Mouse (Mus musculus): ENCODE measurements around the gene Iqschfp. TPM values are rescaled to one million over a fixed set of nuclear protein-coding genes. Genes with fewer than 3 reads are reported as not detected.

Gene Iqschfp
- polyA plus RNA-seq, 1 experiment from 2014 or later = 0.10 TPM

DNA sequence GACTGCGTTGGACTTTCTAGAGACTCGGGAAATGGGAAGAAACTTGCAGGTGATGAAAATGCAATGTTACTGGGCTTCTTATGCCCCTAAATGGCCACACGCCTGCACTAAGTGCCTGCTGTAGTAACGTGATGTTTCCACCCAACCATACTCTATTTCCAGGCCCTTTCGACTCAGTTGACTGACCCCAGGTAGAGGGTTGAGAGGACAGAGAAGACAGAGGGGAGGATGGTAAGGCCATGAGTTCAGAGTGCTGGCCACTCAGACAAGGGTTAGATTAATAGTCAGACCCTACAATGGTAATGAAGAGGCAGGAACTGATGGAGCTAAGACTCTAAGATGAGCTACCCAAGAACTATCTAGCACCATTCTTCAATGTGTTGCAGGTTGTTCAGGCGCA is 768.0 kb downstream of the Iqschfp start:
- Histone ChIP-seq H3K27me3 (ENCODE audit: control insufficient read depth, insufficient read depth, low read length) (no peaks in the 10 kb centered on the region), H3K4me2 (ENCODE audit: low read depth, low read length) (no peak overlapping the region), H3K9ac (ENCODE audit: low read length) (no peak overlapping the region), H3K4me1 (ENCODE audit: control insufficient read depth, insufficient read depth, low read length) (no peaks in the 10 kb centered on the region), H3K9me3 (replicated peaks; ENCODE audit: control insufficient read depth, low read length) (no peaks in the 10 kb centered on the region), H3K36me3 (ENCODE audit: control insufficient read depth, insufficient read depth, low read length) (no peaks in the 10 kb centered on the region), H3K27ac (ENCODE audit: low read length) (no peak overlapping the region), H3K4me3 (replicated peaks; ENCODE audit: low read length) (no peak overlapping the region)
- no peak for ATAC-seq (ENCODE audit: insufficient read depth, low FRiP score)
- 88% methylated on average over 6 of the region's 6 CpGs for WGBS

DNA sequence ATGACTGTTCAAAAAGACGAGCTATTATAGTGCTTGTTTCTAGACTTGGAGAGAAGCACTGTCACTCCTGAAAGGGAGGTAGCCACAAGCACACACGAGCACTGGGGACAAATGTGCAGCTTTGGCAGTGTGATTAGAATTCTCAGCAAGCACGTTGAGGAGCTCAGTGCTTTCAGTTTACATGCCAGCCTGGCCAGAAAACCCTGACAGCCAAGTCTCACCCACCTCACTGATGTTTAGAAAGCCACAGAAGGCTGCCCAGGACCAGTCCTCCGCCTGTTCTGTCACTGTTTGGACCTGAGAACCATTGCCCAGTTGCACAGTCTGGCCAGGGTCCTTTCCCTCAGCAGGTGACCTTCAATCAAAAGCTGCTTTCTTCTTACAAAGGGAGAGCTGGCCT is 768.5 kb downstream of the Iqschfp start:
- H3K4me3 ChIP-seq (replicated peaks; ENCODE audit: low read length) = no peak overlapping the region
- no peaks in the 10 kb centered on the region for H3K9me3 ChIP-seq (replicated peaks; ENCODE audit: control insufficient read depth, low read length)
- H3K4me2 ChIP-seq (ENCODE audit: low read depth, low read length) = no peak overlapping the region
- no peaks in the 10 kb centered on the region for H3K36me3 ChIP-seq (ENCODE audit: control insufficient read depth, insufficient read depth, low read length)
- H3K4me1 ChIP-seq (ENCODE audit: control insufficient read depth, insufficient read depth, low read length) = no peaks in the 10 kb centered on the region
- H3K9ac ChIP-seq (ENCODE audit: low read length) = no peak overlapping the region
- WGBS = 54% methylated on average over 4 of the region's 4 CpGs
- no peak for ATAC-seq (ENCODE audit: insufficient read depth, low FRiP score)
- no peaks in the 10 kb centered on the region for H3K27me3 ChIP-seq (ENCODE audit: control insufficient read depth, insufficient read depth, low read length)
- no peak overlapping the region for H3K27ac ChIP-seq (ENCODE audit: low read length)

DNA sequence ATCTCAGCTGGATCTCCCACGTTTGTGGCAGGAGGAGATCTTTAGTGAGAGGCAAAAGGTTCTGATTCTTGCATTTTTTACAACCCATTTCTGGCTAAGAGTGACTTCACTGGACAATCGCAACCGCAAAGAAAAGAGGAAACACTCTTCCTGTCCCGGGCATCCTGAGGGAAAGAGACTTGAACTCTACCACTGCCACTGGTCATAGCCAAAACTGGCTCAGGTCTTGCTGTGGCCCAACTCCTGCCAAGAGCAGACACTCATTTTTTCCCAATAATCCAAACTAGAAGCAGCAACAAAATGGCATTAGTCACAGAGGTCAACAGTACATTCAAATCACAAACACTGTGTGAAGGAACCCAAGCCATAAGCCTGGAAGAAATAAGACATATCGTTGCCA is 770.4 kb downstream of the Iqschfp start:
- no peak overlapping the region for H3K27ac ChIP-seq (ENCODE audit: low read length)
- no peaks in the 10 kb centered on the region for H3K27me3 ChIP-seq (ENCODE audit: control insufficient read depth, insufficient read depth, low read length)
- WGBS = 70% methylated on average over 5 of the region's 5 CpGs
- H3K4me1 ChIP-seq (ENCODE audit: control insufficient read depth, insufficient read depth, low read length) = no peaks in the 10 kb centered on the region
- no peak overlapping the region for H3K4me2 ChIP-seq (ENCODE audit: low read depth, low read length)
- H3K9me3 ChIP-seq (replicated peaks; ENCODE audit: control insufficient read depth, low read length) = no peaks in the 10 kb centered on the region
- ATAC-seq (ENCODE audit: insufficient read depth, low FRiP score) = no peak
- no peak overlapping the region for H3K4me3 ChIP-seq (replicated peaks; ENCODE audit: low read length)
- no peak overlapping the region for H3K9ac ChIP-seq (ENCODE audit: low read length)
- H3K36me3 ChIP-seq (ENCODE audit: control insufficient read depth, insufficient read depth, low read length) = no peaks in the 10 kb centered on the region

DNA sequence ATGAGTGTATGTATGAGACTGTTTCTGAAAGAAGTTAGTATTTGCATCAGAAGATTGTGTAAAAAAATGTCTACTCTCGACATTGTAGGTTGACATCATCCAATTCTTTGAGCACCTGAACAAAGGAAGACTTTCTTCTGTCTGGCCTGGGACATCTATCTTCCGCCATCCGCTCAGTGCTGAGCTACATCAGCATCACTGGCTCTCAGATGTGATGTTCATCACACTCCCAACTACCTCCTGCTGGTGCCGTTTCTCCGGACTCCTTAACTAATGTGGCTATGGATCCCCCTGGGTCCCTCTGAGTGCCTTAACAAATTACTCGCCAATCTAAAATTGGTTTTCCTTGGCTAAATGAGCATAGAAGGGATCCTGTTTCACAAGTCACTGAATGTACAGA is 772.3 kb downstream of the Iqschfp start:
- no peak overlapping the region for H3K4me3 ChIP-seq (replicated peaks; ENCODE audit: low read length)
- 84% methylated on average over 6 of the region's 6 CpGs for WGBS
- H3K27ac ChIP-seq (ENCODE audit: low read length) = no peak overlapping the region
- no peaks in the 10 kb centered on the region for H3K36me3 ChIP-seq (ENCODE audit: control insufficient read depth, insufficient read depth, low read length)
- H3K27me3 ChIP-seq (ENCODE audit: control insufficient read depth, insufficient read depth, low read length) = no peaks in the 10 kb centered on the region
- H3K4me2 ChIP-seq (ENCODE audit: low read depth, low read length) = no peak overlapping the region
- no peaks in the 10 kb centered on the region for H3K9me3 ChIP-seq (replicated peaks; ENCODE audit: control insufficient read depth, low read length)
- no peak for ATAC-seq (ENCODE audit: insufficient read depth, low FRiP score)
- no peak overlapping the region for H3K9ac ChIP-seq (ENCODE audit: low read length)
- H3K4me1 ChIP-seq (ENCODE audit: control insufficient read depth, insufficient read depth, low read length) = no peaks in the 10 kb centered on the region

- Histone ChIP-seq H3K9me3 (replicated peaks; ENCODE audit: control insufficient read depth, low read length) (no peaks in the 10 kb centered on the region), H3K27ac (ENCODE audit: low read length) (no peak overlapping the region), H3K36me3 (ENCODE audit: control insufficient read depth, insufficient read depth, low read length) (no peaks in the 10 kb centered on the region), H3K27me3 (ENCODE audit: control insufficient read depth, insufficient read depth, low read length) (no peaks in the 10 kb centered on the region), H3K4me1 (ENCODE audit: control insufficient read depth, insufficient read depth, low read length) (no peaks in the 10 kb centered on the region), H3K9ac (ENCODE audit: low read length) (no peak overlapping the region), H3K4me3 (replicated peaks; ENCODE audit: low read length) (no peak overlapping the region), H3K4me2 (ENCODE audit: low read depth, low read length) (no peak overlapping the region)
- 85% methylated on average over 7 of the region's 7 CpGs for WGBS
- ATAC-seq (ENCODE audit: insufficient read depth, low FRiP score) = no peak
Observed at GRCm38 (mm10) chr3:68666377-68666776, 774.3 kb downstream of the Iqschfp start.

DNA sequence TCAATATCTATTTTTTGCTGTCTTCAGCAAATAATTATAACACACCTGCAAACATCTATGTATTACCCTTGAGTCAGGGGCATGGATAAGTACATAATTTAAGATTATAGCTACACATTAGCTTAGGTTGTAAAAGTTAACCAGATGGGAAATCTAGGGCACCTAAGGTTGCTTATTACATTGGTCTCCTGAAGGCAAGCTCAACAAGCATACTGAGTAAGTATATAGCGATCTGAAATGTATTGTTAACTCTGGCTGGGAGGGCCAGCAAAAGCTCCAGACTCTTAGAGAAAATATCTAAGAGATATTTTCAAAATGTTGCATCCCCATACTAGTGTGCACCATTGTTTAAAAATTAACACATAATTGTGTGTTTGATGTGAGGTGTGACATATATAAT is 775.8 kb downstream of the Iqschfp start:
- no peak overlapping the region for H3K4me2 ChIP-seq (ENCODE audit: low read depth, low read length)
- H3K9me3 ChIP-seq (replicated peaks; ENCODE audit: control insufficient read depth, low read length) = no peaks in the 10 kb centered on the region
- H3K27ac ChIP-seq (ENCODE audit: low read length) = no peak overlapping the region
- ATAC-seq (ENCODE audit: insufficient read depth, low FRiP score) = no peak
- no peak overlapping the region for H3K9ac ChIP-seq (ENCODE audit: low read length)
- H3K27me3 ChIP-seq (ENCODE audit: control insufficient read depth, insufficient read depth, low read length) = no peaks in the 10 kb centered on the region
- H3K36me3 ChIP-seq (ENCODE audit: control insufficient read depth, insufficient read depth, low read length) = no peaks in the 10 kb centered on the region
- 94% methylated on average over 1 of the region's 1 CpGs for WGBS
- no peak overlapping the region for H3K4me3 ChIP-seq (replicated peaks; ENCODE audit: low read length)
- no peaks in the 10 kb centered on the region for H3K4me1 ChIP-seq (ENCODE audit: control insufficient read depth, insufficient read depth, low read length)

DNA sequence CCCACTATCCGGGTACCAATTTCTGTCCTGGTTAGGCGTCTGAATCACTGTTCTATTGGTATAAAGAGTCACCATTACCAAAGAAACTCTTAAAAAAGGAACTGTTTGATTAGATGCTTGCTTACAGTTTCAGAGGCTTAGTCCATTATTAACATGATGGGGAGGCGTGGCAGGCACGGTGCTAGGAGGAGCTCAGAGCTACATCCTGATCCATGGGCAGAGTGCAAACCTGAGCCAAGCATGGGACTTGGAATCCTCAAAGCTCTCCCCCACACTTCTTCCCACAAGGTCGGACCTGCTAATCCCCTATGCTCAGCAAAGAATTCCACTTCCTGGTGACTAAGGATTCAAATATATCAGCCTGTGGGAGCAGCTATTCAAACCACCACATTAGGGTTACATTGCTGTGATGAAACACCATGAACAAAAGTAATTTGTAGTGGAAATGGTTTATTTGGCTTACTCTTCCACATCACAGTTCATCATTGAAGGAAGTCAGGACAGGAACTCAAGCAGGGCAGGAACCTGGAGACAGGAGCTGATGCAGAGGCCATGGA is 777.5 kb downstream of the Iqschfp start:
- H3K36me3 ChIP-seq (ENCODE audit: control insufficient read depth, insufficient read depth, low read length) = no peaks in the 10 kb centered on the region
- WGBS = 68% methylated on average over 5 of the region's 5 CpGs
- no peak for ATAC-seq (ENCODE audit: insufficient read depth, low FRiP score)
- no peak overlapping the region for H3K4me3 ChIP-seq (replicated peaks; ENCODE audit: low read length)
- H3K9me3 ChIP-seq (replicated peaks; ENCODE audit: control insufficient read depth, low read length) = no peaks in the 10 kb centered on the region
- H3K27me3 ChIP-seq (ENCODE audit: control insufficient read depth, insufficient read depth, low read length) = no peaks in the 10 kb centered on the region
- H3K4me2 ChIP-seq (ENCODE audit: low read depth, low read length) = no peak overlapping the region
- no peak overlapping the region for H3K27ac ChIP-seq (ENCODE audit: low read length)
- no peak overlapping the region for H3K9ac ChIP-seq (ENCODE audit: low read length)
- H3K4me1 ChIP-seq (ENCODE audit: control insufficient read depth, insufficient read depth, low read length) = no peaks in the 10 kb centered on the region

- no peak for ATAC-seq (ENCODE audit: insufficient read depth, low FRiP score)
- no peaks in the 10 kb centered on the region for H3K36me3 ChIP-seq (ENCODE audit: control insufficient read depth, insufficient read depth, low read length)
- H3K9ac ChIP-seq (ENCODE audit: low read length) = no peak overlapping the region
- no peaks in the 10 kb centered on the region for H3K27me3 ChIP-seq (ENCODE audit: control insufficient read depth, insufficient read depth, low read length)
- H3K4me2 ChIP-seq (ENCODE audit: low read depth, low read length) = no peak overlapping the region
- no peak overlapping the region for H3K4me3 ChIP-seq (replicated peaks; ENCODE audit: low read length)
- H3K4me1 ChIP-seq (ENCODE audit: control insufficient read depth, insufficient read depth, low read length) = peaks cover 11% of the 10 kb centered on the region
- no peak overlapping the region for H3K27ac ChIP-seq (ENCODE audit: low read length)
- H3K9me3 ChIP-seq (replicated peaks; ENCODE audit: control insufficient read depth, low read length) = no peaks in the 10 kb centered on the region
- 58% methylated on average over 2 of the region's 2 CpGs for WGBS
Observed at GRCm38 (mm10) chr3:68674721-68675120, 782.7 kb downstream of the Iqschfp start.

- Histone ChIP-seq H3K4me2 (ENCODE audit: low read depth, low read length) (no peak overlapping the region), H3K9ac (ENCODE audit: low read length) (no peak overlapping the region), H3K27me3 (ENCODE audit: control insufficient read depth, insufficient read depth, low read length) (no peaks in the 10 kb centered on the region), H3K36me3 (ENCODE audit: control insufficient read depth, insufficient read depth, low read length) (no peaks in the 10 kb centered on the region), H3K4me1 (ENCODE audit: control insufficient read depth, insufficient read depth, low read length) (peaks cover 11% of the 10 kb centered on the region), H3K27ac (ENCODE audit: low read length) (no peak overlapping the region), H3K4me3 (replicated peaks; ENCODE audit: low read length) (no peak overlapping the region), H3K9me3 (replicated peaks; ENCODE audit: control insufficient read depth, low read length) (no peaks in the 10 kb centered on the region)
- 87% methylated on average over 12 of the region's 12 CpGs for WGBS
- ATAC-seq (ENCODE audit: insufficient read depth, low FRiP score) = no peak
Observed at GRCm38 (mm10) chr3:68675216-68675835, 783.3 kb downstream of the Iqschfp start.
